Mouse (Mus musculus): ENCODE data around the gene Cnot8.

Cnot8 gene

DNA sequence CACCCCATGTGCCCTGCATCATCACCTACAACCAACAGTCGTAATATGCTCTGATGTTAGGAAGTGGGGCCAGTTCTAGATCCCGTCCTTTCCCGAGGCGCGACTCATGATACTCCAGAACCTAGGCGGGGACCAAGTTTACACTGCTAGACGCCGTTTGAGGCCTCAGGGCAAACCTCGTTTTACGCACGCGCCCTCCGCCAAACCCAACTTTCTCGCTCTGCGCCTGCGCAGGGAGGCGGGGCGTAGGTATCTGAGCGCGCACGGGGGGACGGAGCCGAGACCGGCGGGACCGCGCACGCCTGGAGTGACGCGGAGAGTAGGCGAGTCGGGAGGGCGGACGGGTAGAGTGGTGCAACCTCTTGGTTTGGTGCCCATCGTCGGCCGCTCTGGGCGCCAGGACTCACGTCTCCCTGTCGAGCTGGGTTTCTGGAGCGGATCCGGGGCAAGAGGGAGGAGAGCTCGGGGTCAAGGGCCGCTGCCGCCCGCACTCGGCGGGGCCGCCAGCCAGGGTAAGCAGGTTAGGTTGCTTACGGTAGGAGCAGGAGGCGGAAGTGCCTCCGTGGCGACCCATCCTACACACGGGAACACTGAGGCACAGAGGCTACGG lies at the start of gene Cnot8:
Gene Cnot8, plus strand, starts transcription at position 457 of the 610 bp plus-strand sequence.
- DNase-seq, result peak; percentile 99

DNA sequence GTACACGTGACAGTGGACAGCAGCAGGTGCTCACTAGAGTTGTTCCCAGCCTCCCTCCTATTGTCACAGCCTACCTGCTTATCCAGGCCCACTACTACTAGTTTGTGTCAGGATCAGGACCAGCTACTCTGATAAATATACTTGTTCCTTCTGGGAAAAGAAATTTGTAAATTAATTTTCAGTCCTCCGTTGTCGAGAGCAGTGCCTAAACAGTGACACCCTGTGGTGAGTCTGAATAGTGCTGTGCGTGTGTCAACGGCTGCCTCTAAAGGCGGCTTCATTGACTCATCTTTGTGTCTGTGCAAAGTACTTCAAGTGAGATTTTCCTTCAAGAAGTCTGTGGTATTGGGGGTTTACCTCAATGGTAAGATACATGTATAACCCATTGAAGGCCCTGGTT lies 46.5 kb upstream of the Cnot8 start:
- peak; percentile 63 for DNase-seq

DNA sequence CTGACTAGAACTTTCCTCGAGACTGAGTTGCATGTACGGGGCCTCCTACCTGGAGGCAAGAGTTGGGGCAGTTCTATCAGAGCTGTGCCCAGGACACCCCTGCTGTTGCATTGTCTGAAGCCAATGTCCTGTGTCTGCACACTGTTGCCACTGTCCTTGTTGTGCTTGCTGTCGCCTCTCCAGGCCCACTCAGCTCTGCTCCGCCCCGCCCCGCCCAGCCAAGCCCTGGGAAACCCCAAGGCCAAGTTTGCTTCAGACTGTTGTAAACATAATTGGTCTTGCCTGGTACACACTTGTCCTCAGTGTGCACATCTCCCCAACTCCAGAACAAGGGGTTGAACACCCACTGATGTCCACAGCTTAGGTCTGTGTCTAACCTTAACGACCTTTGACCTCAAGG lies 44.2 kb upstream of the Cnot8 start:
- peak; percentile 34 for DNase-seq

DNA sequence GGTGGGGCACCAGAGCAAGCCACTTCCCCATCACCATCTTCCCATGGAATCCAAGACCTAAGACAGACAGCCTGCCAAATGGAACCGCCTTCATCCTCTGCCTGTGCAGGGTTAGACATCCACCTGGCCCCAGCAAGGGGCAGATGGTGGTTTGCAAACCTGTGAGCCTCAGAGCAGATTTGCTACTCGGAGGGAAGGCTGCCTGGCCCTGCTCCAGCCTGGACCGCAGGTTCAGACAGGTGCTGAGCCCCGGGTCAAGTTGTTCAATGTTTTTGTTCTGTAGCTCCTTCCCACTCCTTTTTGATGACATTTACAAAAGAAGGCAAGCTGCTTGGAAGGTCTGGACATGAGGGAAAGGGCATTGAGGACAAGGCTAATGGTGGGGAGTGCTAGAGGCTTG lies 42.7 kb upstream of the Cnot8 start:
- DNase-seq, result peak; percentile 81

DNA sequence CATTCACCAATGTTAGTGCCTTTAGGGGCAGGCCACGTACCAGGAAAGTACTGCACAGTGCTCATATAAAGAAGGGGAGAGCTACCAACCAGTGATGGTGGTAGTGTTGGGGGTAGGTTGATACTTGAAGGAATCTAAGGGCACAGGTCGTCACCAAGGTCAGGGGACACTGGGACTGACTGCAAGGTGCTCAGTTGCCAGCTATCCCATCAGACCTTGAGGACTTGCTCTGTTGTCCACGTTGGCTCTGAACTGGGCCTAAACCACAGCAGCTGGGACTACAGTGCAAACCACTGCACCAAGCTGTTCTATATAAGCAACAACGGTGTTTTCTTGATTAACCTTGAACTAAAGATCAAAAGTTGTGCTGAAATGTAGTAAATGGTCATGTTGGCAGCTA lies 41.4 kb upstream of the Cnot8 start:
- DNase-seq, result no peak

DNA sequence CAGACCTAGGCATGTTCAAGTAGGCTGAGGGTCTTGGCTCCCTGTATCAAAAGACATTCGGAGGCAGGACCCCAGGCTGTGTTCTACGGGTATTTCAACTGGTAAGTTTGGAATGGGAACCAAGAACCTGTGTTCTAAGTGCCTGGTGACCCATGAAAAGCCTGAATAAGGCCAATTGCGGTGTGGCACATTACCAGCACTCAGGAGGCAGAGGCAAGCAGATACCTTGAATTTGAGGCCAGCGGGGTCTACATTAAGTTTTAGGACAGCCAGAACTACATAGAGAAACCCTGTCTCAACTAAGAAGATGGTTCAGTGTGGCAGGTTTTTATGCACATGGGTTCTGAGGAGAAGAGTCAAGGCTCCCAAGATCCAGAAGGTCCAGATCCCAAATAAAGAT lies 38.9 kb upstream of the Cnot8 start:
- DNase-seq, result no peak

DNA sequence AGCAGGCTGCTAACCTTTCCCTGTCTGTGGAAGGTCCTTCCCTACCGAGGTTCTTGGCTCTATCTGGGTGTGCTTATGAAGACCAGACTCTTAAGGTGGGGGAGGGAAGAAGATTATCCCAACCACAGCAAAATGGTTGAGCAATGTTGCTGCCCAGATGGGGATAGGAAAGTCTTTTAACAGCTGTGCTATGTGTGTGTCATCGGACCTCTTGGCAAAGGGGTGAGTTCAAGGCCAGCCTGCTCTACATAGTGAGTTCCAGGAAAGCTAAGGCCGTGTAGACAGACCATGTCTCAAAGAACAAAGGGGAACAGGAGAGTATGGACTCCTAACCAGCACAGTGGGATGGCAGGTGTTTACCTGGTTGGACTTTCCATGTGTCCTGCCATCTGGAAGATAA lies 31.0 kb upstream of the Cnot8 start:
- DNase-seq, result no peak

DNA sequence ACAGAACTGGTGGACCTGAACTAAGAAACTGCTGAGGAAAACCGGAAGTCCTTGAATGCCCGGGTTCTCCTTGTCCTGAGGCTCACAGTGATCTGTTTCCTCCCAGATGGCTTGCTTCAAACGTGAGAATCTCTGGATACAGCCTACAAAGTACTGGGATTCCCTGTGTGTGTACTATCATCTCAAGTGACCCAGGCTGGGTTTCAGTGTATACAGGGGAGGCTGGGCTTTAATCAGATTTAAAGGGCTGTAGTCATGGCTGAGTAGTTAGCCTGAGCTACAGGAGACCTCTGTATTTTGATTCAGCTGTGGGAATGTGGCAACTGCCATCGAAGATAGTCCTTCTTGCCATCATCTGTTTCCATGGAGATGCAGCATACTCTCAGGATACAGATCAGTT lies 26.7 kb upstream of the Cnot8 start:
- DNase-seq, result no peak

DNA sequence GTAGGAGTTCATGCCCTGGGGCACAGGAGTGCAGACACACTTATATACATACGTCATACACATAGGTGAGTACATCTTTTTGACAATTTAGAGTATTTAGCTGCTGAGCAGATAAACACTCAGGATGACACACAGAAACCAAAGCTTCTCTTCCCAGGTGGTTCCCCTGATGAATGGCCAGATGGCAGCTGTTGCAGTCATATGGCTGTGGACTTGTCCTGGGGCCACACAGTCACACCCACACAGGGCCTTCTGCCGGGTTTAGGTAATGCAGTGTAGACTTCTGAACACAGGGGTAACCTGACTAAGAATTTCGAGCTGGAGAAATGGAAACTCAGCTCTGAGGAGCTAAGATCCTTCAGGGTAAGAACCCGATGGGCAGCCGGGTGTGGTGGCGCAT lies 22.2 kb upstream of the Cnot8 start:
- peak; percentile 73 for DNase-seq

DNA sequence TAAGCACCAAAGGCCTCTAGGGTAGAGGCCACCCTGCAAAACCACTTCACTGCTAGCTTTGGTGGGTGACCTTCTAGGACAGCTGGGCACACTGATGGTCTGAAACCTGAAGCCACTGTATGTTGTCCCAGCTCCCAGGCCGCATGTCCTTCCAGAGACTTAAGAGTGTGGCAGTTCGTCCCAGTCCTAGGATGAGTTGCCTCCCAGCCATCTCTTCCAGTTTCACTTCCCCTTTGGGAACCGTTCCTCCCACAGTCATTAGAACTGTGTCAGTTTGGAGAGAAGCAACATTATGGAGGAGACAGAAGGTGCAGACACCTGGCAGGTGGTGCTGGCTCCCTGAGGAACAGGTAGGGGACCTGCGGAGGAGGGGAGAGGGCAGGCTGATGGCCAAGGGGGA lies 11.4 kb upstream of the Cnot8 start:
- no peak for DNase-seq

DNA sequence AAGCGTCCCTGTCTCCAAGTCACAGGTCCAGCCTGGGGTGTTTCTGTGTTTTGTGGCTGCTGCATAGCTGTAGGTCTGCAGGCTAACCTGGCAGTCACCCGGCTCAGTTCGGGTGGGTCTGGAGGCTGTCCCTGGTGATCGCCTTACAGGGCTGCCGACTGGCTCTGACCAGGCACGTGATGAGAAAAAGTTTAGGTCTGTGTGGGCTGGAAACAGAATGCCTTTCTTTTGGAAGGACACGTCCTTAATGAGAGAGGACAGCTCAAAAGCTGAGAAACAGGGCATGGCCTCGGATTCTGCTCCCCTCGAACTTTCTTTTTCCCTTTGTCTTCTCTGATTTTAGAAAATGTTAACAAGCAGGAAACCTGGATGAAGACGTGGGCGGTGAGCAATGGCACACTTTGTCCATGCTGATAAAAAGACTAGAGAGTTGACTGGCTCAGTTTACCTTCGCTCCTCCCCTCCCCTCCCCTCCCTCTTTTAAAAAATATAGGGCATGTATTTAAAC lies 10.9 kb upstream of the Cnot8 start, which contains the start of gene Gm12248:
Gene Gm12248, minus strand, starts transcription at position 114 of the 508 bp plus-strand sequence.
- DNase-seq, result no peak

DNA sequence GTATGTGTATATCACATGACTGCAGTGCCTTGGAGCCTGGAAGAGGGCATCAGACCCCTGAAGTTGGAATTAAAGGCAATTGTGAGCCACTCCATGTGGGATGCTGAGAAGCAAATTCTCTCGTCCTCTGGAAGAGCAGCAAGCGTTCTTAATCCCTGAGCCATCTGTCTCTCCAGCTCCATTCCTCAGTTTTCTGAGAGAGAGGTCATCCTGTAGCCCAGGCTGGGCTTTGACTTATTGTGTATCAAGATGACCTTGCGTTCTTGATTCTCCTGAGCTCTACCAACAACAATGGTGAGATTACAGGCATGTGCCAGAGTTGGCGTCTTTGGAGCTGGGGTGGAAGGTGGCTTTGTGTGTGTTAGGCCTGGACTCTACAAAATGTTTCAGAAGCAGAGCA lies 9.2 kb upstream of the Cnot8 start:
- no peak for DNase-seq

DNA sequence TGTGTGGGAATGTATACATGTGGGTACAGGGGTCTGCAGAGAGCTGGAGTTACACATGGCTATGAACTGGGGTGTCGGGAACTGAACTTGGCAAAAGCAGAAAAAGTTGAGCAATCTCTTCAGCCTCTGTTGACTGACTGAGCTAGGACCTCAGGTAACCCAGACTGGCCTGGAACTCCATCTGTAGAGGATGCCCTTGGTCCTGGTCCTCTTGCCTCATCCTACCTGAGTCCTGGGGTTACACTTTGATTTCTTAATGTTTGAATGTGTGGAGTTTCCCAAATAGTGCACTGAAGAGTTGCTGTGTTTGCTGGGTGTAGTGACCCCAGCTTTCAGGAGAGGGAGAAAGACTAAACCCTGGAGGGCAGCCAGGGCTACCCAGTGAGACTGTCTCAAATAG lies 8.4 kb upstream of the Cnot8 start:
- DNase-seq, result peak; percentile 48

DNA sequence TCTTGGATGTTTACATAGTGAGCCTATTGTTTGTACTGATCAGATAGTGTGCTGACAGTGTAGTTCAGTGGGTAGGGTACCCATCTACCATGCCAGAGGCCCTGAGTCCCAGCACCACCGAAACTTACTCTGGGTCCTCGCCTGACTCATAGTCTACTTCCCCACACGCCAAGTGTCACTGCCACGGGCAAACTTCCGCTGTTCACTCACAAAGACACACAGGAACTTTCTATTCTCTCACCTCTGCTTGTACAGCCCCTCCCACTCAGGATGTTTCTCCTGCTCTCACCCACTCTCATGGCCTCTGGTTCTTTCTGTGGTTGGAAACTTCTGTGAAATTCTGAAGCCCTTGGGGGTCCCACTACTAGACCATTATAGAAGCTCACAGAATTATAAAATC lies 7.8 kb upstream of the Cnot8 start:
- DNase-seq, result no peak

DNA sequence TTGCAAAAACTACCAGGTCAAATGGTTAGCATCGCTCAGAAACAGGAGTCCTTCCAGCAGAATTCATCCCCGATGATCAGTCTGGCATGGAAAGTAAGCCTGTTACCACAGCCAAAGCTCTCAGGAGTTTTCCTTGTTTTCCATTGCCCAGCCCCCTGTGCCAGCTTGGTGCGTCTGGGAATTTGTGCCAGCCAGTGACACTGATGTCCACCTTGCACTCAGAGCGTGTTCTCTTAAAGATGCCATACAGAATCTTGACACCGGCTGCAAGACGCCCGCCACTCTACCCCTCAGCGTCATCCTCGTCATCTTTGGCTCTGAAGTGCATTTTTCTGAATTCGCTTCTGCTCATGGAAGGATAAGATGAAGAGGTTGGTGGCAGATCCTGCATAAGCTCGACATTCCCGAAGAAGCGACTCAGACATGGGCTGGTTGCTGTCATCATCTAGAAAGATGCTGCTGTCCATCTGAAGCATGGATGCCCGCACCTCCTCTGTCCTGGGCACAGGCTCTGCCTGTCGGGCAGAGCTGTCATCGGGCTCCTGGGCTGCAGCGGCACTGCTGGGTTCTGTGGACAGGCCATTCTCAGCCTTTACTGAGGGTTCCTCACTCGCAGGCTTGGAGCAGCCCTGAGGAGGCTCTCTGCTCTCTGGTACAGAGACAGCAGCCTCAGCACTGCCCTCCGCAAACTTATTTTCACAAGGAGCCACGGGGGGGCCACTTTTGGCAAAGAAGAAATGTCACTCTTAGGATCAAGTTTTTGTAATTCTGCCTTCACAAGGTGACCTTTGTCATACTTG lies 6.9 kb upstream of the Cnot8 start:
- peak; percentile 73 for DNase-seq

DNA sequence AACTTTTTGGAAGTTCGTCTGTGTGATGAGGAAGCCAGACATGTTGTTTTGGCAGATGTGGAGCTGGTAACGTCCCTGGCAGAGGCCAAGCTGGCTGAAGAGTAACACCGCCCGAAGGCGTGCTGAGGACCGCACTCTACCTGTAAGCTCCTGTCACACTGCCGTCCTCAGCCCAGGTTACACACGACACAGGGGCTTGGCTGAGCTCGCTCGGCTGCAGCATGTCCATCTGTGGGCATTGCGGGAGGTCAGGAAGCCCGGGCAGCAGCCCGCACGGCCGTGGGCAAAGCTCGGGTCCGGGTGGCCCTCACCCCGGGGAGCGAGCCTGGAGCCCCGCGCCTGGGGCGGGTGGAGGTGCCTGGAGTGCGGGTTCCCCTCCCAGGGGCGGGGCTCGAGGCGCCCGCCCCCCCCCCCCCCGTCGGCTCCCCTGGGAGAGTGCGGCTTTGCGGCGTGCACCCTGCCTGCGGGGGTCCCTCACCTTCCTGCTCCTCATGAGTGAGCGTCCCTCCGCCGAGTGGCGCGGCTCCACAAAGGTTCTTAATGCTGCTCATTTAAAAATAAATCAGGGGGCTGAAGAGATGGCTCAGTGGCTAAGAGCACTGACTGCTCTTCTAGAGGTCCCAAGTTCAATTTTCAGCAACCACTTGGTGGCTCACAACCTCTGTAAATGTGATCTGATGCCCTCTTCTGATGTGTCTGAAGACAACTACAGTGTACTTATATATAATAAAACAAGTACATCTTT lies 6.2 kb upstream of the Cnot8 start:
- peak; percentile 71 for DNase-seq

DNA sequence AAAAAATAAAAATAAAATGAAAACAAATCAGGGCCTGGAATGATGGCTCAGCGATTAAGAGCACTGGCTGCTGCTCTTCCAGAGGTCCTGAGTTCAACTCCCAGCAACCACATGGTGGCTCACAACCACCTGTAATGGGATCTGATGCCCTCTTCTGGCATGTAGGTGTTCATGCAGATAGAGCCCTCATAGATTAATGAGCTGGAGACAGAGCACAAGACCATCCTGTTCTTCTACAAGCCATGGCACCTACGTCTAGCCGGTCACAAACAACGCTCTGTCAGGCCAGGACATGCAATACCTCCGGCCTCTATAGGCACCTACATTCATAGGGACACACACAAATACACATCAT lies 5.6 kb upstream of the Cnot8 start:
- DNase-seq, result peak; percentile 60

DNA sequence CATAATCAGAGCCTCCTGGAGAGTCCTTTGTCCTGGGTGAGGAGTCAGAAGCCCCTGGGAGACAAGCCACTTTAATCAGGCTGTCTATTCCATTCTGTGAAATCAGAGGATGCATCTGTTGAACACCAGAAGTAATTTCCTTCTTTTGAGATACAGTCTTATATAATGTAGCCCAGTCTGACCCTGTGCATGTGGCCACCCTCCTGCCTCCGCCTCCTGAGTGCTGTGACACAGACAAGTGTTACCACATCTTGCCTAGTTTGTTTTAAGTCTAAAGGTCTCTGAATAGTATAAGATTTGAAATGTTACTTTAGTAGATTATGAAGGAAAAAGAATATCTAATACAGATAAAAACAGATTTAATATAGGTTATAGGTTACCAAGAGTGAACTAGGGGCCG lies 3.9 kb upstream of the Cnot8 start:
- no peak for DNase-seq

DNA sequence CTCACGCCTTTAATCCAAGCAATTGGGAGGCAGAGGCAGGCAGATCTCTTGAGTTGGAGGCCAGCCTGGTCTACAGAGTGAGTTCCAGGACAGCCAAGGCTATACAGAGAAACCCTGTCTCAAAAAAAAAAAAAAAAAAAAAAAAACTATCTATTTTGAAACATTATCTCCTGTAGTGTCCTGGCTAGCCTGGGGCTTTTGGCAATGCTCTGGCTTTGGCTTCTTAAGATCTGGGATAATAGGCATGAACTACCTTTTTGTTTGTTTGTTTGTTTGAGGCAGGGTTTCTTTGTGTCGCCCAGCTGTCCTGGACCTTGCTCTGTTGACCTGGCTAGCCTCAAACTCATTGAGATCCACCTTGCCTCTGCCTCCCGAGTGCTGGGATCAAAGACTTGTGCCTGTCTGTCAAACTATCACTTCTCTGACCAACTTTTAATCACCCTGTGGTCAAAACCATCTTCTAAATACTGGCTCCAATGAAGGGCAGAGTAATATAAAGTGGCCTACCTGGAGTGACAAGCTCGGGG lies 2.7 kb upstream of the Cnot8 start:
- DNase-seq, result no peak

DNA sequence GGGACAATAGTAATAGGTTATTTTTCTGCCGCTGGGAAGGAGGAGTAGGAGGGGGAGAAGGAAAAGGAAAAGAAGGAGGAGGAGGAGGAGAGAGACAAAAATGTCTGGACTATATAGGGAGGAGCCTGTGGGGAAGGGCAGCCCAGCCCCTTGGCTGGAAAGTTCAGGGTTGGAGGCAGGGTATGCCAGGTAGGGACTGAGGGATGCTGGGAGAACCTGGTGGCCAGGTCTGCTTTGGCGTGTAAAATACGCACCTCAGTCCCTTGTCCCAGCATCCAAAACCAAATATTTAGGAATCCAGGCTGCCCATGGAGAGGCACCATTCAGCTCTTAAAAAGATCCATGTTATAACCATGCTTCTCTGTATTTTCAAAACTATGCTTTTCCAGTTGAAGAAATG lies 1.8 kb upstream of the Cnot8 start:
- DNase-seq, result no peak

DNA sequence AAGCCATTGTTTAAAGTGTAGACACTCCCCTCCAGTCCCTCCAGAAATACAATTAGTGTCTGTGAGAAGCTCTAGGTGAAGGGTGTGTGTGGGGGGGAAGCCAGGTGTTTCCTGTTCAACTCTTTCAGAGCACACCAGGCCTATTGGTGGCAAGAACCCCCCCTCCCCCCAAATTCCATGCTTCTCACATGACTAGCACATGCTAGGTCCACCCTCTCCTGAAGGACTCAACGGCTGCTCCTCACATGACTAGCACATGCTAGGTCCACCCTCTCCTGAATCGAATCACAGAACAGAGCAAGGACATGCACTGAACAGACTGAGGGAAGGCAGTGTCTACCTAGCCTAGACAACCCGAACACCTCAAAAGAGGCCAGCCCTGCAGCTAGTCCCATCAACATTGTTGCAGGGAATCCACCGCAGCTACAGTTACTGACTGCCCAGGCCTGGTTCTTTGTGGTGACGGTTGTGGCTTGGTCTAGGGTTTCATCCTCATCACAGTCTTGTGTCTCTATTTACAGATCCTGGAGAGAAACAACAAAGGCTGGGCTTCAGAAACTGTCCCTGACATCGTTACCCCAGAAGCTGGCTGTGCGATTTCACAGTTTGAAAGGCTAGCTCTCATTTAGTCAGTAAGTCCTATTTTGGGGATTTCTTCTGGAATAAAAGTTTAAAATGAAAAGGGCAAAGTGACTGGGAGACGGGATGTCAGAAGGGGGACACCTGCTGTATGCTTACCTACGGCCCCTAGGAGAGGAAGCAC lies 1.2 kb upstream of the Cnot8 start:
- DNase-seq, result no peak

DNA sequence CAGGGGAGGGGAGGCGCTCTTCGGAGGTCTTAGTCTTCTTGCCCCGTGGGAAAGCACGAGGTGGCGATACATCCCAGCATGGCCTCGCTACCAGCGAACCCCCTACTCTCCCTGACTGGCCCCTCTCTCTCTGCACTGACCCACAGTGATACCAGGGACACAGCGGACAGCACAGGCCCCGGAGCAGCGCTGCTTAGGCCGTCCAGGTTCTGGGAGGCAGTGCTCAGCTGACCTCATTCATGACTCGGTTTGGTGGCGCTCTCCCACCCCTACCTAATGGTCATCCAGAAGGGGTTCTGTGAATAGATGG lies 654 bp upstream of the Cnot8 start:
- no peak for DNase-seq

DNA sequence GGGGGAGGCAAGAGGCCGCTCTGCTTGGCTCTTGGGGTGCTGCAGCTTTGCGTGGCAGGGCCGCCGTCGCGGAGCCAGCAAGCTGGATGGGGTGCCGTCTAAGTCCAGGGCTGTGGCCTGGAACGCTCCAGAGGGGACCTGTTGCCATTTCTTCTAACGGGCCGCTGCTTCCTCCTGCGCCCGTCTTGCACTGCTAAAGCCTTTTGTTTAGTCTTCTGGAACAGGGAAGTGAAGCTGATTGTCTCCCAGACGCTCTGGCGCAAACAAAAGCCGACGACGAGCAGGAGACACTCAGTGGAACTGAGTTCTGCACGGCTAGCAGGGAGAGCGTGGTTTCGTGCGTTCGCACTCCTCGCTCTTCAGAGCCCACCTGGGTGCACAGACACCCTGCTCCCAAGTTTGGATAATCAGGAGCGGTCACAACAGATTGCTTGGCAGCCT lies 418 bp downstream of the Cnot8 start:
- DNase-seq, result no peak

Data from cerebellum, adult 9-10 months (tissue).